17 mouse cellular contexts compared by ENCODE assay signal in the genomic region with DNA sequence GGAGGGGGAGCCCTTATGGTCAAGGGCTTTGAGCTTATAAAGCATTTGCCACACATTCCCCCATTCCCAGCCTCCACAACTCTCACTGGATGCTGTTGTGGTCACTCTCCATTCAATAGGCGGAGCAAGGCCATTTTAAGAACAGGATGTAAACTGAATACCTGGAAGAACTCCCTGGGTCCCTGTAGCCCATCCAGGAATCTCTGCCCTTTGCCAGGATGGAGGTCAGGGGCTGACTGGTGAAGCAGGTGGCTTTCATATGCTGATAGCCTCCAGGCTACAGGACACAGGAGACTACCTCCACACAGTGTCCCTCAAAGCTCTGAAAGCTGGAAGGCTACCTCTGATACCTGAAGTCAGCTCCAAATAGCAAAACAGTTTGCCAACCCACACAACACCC.
"Had no signal": no experiment of that assay in that cellular context is flagged by ENCODE, and none has a peak within 500 bp of the region (broad histone marks: within the 10 kb centered on the region; RNA-seq: fewer than 3 reads in every experiment).

No protein-coding gene starts in this region.

- H3K4me1 ChIP-seq: liver, embryonic 15.5 days; megakaryocyte, embryonic 14.5 days had no signal

- H3K27me3 ChIP-seq: midbrain, embryonic 15.5 days; neural tube, embryonic 12.5 days; neural tube, embryonic 15.5 days had no signal

- H3K4me3 ChIP-seq: kidney, embryonic 15.5 days; left cerebral cortex, adult 2 months; limb, embryonic 12.5 days; liver, embryonic 12.5 days; liver, embryonic 15.5 days; lung, embryonic 15.5 days; megakaryocyte, embryonic 14.5 days; midbrain, embryonic 12.5 days; midbrain, embryonic 15.5 days; neural tube, embryonic 12.5 days; neural tube, embryonic 15.5 days had no signal

- DNase-seq: liver; lung, adult 18-20 months; lung, postnatal 10 days; lung, postnatal 36 days; thymus, adult 18-20 months; thymus, postnatal 36 days had no signal

- H3K4me2 ChIP-seq: kidney, embryonic 15.5 days; limb, embryonic 12.5 days; liver, embryonic 12.5 days; liver, embryonic 15.5 days; lung, embryonic 15.5 days; midbrain, embryonic 12.5 days; midbrain, embryonic 15.5 days; neural tube, embryonic 12.5 days; neural tube, embryonic 15.5 days had no signal

- H3K9me3 ChIP-seq: kidney, embryonic 15.5 days; limb, embryonic 12.5 days; liver, embryonic 12.5 days; liver, embryonic 15.5 days; lung, embryonic 15.5 days; megakaryocyte, embryonic 14.5 days; midbrain, embryonic 12.5 days; midbrain, embryonic 15.5 days; neural tube, embryonic 12.5 days; neural tube, embryonic 15.5 days had no signal

- H3K27ac ChIP-seq: kidney, embryonic 15.5 days; left cerebral cortex, adult 2 months; limb, embryonic 12.5 days; liver, embryonic 12.5 days; liver, embryonic 15.5 days; lung, embryonic 15.5 days; midbrain, embryonic 12.5 days; midbrain, embryonic 15.5 days; neural tube, embryonic 12.5 days; neural tube, embryonic 15.5 days had no signal

- H3K36me3 ChIP-seq: kidney, embryonic 15.5 days; limb, embryonic 12.5 days; liver, embryonic 12.5 days; liver, embryonic 15.5 days; lung, embryonic 15.5 days; midbrain, embryonic 12.5 days; midbrain, embryonic 15.5 days; neural tube, embryonic 12.5 days; neural tube, embryonic 15.5 days had no signal

- H3K9ac ChIP-seq: kidney, embryonic 15.5 days; limb, embryonic 12.5 days; liver, embryonic 12.5 days; liver, embryonic 15.5 days; lung, embryonic 15.5 days; midbrain, embryonic 12.5 days; midbrain, embryonic 15.5 days; neural tube, embryonic 12.5 days; neural tube, embryonic 15.5 days had no signal

- ATAC-seq: liver, embryonic 12.5 days; midbrain, embryonic 15.5 days had no signal
